Mouse (Mus musculus): Measurements from ENCODE around the gene Obox8. TPM values are rescaled to one million over a fixed set of nuclear protein-coding genes. Genes with fewer than 3 reads are reported as not detected.

Gene Obox8
- 0.20 TPM for polyA plus RNA-seq (2017; shearing (Covaris generic))

GRCm38 (mm10) chr7:14333457-14333856, at the start of gene Obox8:
TSS of gene Obox8 (minus strand) at chr7:14333557.

Other genes starting within 250 kb of the Obox8 start
- not detected for gene Sult2a3, start 210.5 kb downstream of the Obox8 start, polyA plus RNA-seq (2017; shearing (Covaris generic))
- gene Sult2a6, start 78.7 kb downstream of the Obox8 start, polyA plus RNA-seq (2017; shearing (Covaris generic)) = not detected
- gene Sult2a8, start 113.2 kb upstream of the Obox8 start, polyA plus RNA-seq (2017; shearing (Covaris generic)) = not detected
- not detected for gene Sult2a7, start 160.7 kb upstream of the Obox8 start, polyA plus RNA-seq (2017; shearing (Covaris generic))
- not detected for gene Vmn1r90, start 229.9 kb upstream of the Obox8 start, polyA plus RNA-seq (2017; shearing (Covaris generic))

Measured in CD4-positive, CD25-positive, alpha-beta regulatory T cell (primary cell).